7 mouse cellular contexts compared by ENCODE assay signal in the genomic region with DNA sequence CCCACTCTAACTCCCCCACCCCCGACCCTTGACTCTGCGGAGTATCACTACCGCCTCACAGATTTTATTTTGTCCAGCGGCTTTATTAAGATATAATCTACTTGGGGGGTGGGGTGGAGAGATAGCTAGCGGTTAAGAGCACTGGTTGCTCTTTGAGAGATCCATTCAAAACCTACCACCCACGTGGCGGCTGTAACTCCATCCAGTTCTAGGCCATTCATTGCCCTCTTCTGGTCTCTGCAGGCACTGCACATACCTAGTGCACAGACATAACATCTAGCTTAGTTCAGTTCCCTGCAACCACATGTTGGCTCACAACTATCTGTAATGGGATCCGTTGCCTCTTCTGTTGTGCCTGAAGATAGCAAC. TPM values are rescaled to one million over a fixed set of nuclear protein-coding genes. Genes with fewer than 3 reads are reported as not detected.
A peak's percentile ranks its signal among the peaks of the same experiment; 100 is the strongest.
DNase-seq lines count a peak whose midpoint lies in the region; ATAC-seq and TF ChIP-seq lines count a peak whose summit lies in the region.

No protein-coding gene starts in this region.

- WGBS in heart, postnatal 0 days = 3% methylated on average over 8 of the region's 8 CpGs
- 2% methylated on average over 8 of the region's 8 CpGs for WGBS in lung, embryonic 14.5 days

- H3K4me3 ChIP-seq in heart, postnatal 0 days (ENCODE audit: low read depth, low read length) = no peak overlapping the region
- 0 out of 2 replicates have a peak overlapping the region, but pooled peaks have one; percentile 14 for H3K4me3 ChIP-seq in lung, embryonic 14.5 days (ENCODE audit: low read depth, low read length)

- peaks cover 8% of the 10 kb centered on the region for H3K36me3 ChIP-seq in heart, postnatal 0 days (replicated peaks; ENCODE audit: control insufficient read depth, insufficient read depth, low read length)
- peaks cover 22% of the 10 kb centered on the region for H3K36me3 ChIP-seq in lung, embryonic 14.5 days (ENCODE audit: insufficient read depth)

- peak; percentile 69 for DNase-seq in MN1 (ENCODE audit: low spot score)
- DNase-seq in adrenal gland, postnatal 36 days = peak; percentile 65 to 66
- peak; percentile 35 for DNase-seq in fibroblast of lung, adult 2 months (ENCODE audit: low read depth)
- peak; percentile 50 for DNase-seq in heart, postnatal 0 days (ENCODE audit: low spot score)
- DNase-seq in kidney, postnatal 10 days = peak; percentile 84
- peak; percentile 93 for DNase-seq in lung, embryonic 14.5 days

- no peak overlapping the region for H3K4me2 ChIP-seq in heart, postnatal 0 days (ENCODE audit: low read depth, low read length)
- peak overlapping the region; percentile 50 for H3K4me2 ChIP-seq in lung, embryonic 14.5 days

- no peaks in the 10 kb centered on the region for H3K9me3 ChIP-seq in heart, postnatal 0 days (replicated peaks; ENCODE audit: control insufficient read depth, low read length)
- H3K9me3 ChIP-seq in lung, embryonic 14.5 days (ENCODE audit: low read depth, low read length) = no peaks in the 10 kb centered on the region; the same call in 1 of the 2 replicates

- TF ChIP-seq CTCF in heart, postnatal 0 days (IDR thresholded peaks at IDR 0.05; ENCODE audit: low read depth) = peak; percentile 82
- TF ChIP-seq CTCF in lung, embryonic 14.5 days (IDR thresholded peaks at IDR 0.05; ENCODE audit: low read depth) = peak; percentile 91

- no peak overlapping the region for H3K9ac ChIP-seq in heart, postnatal 0 days (replicated peaks; ENCODE audit: low read depth, low read length)
- no peak overlapping the region for H3K9ac ChIP-seq in lung, embryonic 14.5 days

- no peak for TF ChIP-seq EP300 in heart, postnatal 0 days (IDR thresholded peaks at IDR 0.05; ENCODE audit: low read depth)

- peak; percentile 78; the same call in 1 of the 2 replicates for ATAC-seq in heart, postnatal 0 days (ENCODE audit: insufficient read depth, low read depth)
- ATAC-seq in lung, embryonic 14.5 days (ENCODE audit: insufficient read depth) = peak; percentile 86
- ATAC-seq in neutrophil, adult 5-6 weeks (ENCODE audit: extremely low read depth, insufficient number of reproducible peaks, low FRiP score, poor library complexity, severe bottlenecking) = peak; percentile 53; the same call in 1 of the 2 replicates

- H3K27ac ChIP-seq in heart, postnatal 0 days (ENCODE audit: low read depth) = no peak overlapping the region
- H3K27ac ChIP-seq in lung, embryonic 14.5 days (ENCODE audit: low read depth) = peak overlapping the region; percentile 76; the same call in 1 of the 2 replicates

- peaks cover 7% of the 10 kb centered on the region for H3K27me3 ChIP-seq in heart, postnatal 0 days (ENCODE audit: control insufficient read depth, insufficient read depth, low read length)
- no peaks in the 10 kb centered on the region for H3K27me3 ChIP-seq in lung, embryonic 14.5 days (ENCODE audit: insufficient read depth, low read length)

- H3K4me1 ChIP-seq in heart, postnatal 0 days (ENCODE audit: control insufficient read depth, insufficient read depth) = no peaks in the 10 kb centered on the region
- H3K4me1 ChIP-seq in lung, embryonic 14.5 days (ENCODE audit: insufficient read depth) = no peaks in the 10 kb centered on the region

RNA-seq across cellular contexts. Expression of a gene that starts 27.4 kb away (rescaled TPM):
- total RNA-seq in adrenal gland, postnatal 36 days (2021) = 10 to 100 TPM in 1 of 2 experiments, 1 to 10 TPM in 1; 8.8 to 10.1 TPM
- 15.9 and 23.5 TPM in 2 replicates for total RNA-seq in heart, postnatal 0 days (2014; rRNA removed; ENCODE audit: low replicate concordance)
- 5.6 and 6.2 TPM in 2 replicates for polyA plus RNA-seq in heart, postnatal 0 days (2015; fragmentation: Nextera tagmentation; extraction: Ambion mirVana)
- 15.2 and 16.2 TPM in 2 replicates for polyA plus RNA-seq in lung, embryonic 14.5 days (2014; fragmentation: Nextera tagmentation; extraction: Ambion mirVana)
- 0.86 and 2.7 TPM in 2 replicates for total RNA-seq in neutrophil, adult 5-6 weeks (2017)

RNA-seq across cellular contexts. Expression of a gene that starts 51.8 kb away (rescaled TPM):
- 10 to 100 TPM; 77.8 to 94.6 TPM for total RNA-seq in adrenal gland, postnatal 36 days (2021)
- total RNA-seq in heart, postnatal 0 days (2014; rRNA removed; ENCODE audit: low replicate concordance) = 150 TPM in 2 replicates
- 56.9 and 61.7 TPM in 2 replicates for polyA plus RNA-seq in heart, postnatal 0 days (2015; fragmentation: Nextera tagmentation; extraction: Ambion mirVana)
- polyA plus RNA-seq in lung, embryonic 14.5 days (2014; fragmentation: Nextera tagmentation; extraction: Ambion mirVana) = 73.5 and 86.0 TPM in 2 replicates
- 0.12 TPM in 1 of 2 replicates, not detected in the other for total RNA-seq in neutrophil, adult 5-6 weeks (2017)

RNA-seq across cellular contexts. Expression of a gene that starts 52.9 kb away (rescaled TPM):
- 10 to 100 TPM; 41.3 to 70.6 TPM for total RNA-seq in adrenal gland, postnatal 36 days (2021)
- 5.8 and 7.2 TPM in 2 replicates for total RNA-seq in heart, postnatal 0 days (2014; rRNA removed; ENCODE audit: low replicate concordance)
- polyA plus RNA-seq in heart, postnatal 0 days (2015; fragmentation: Nextera tagmentation; extraction: Ambion mirVana) = 10.1 and 11.0 TPM in 2 replicates
- polyA plus RNA-seq in lung, embryonic 14.5 days (2014; fragmentation: Nextera tagmentation; extraction: Ambion mirVana) = 12.8 and 13.7 TPM in 2 replicates
- 29.5 and 32.5 TPM in 2 replicates for total RNA-seq in neutrophil, adult 5-6 weeks (2017)

RNA-seq across cellular contexts. Expression of a gene that starts 57.2 kb away (rescaled TPM):
- 10 to 100 TPM; 14.0 to 14.6 TPM for total RNA-seq in adrenal gland, postnatal 36 days (2021)
- total RNA-seq in heart, postnatal 0 days (2014; rRNA removed; ENCODE audit: low replicate concordance) = 5.8 and 14.7 TPM in 2 replicates
- 1.2 and 1.3 TPM in 2 replicates for polyA plus RNA-seq in heart, postnatal 0 days (2015; fragmentation: Nextera tagmentation; extraction: Ambion mirVana)
- 5.4 and 5.9 TPM in 2 replicates for polyA plus RNA-seq in lung, embryonic 14.5 days (2014; fragmentation: Nextera tagmentation; extraction: Ambion mirVana)
- 12.0 and 13.1 TPM in 2 replicates for total RNA-seq in neutrophil, adult 5-6 weeks (2017)

Comparison
In these comparisons a context has a peak if more than half of its experiments do, and no peak if none do; other contexts are left out.
1. DNase-seq: peak in every context shown above with its lines; median percentile 93 in lung, embryonic 14.5 days; 84 in kidney, postnatal 10 days; 69 in MN1; 66 in adrenal gland, postnatal 36 days; 50 in heart, postnatal 0 days; 35 in fibroblast of lung, adult 2 months.
2. RNA of a gene that starts 51.8 kb away (total RNA-seq): 150 TPM in heart, postnatal 0 days and 77.8 to 94.6 TPM in adrenal gland, postnatal 36 days; 0.12 TPM in neutrophil, adult 5-6 weeks; every median in the first group is over 10 times any median in the second.
3. Peak in every context shown above with its lines, with median percentiles within 50 percentile points of each other: ATAC-seq.